Mouse (Mus musculus) lung, postnatal 0 days (tissue): ENCODE measurements around the gene Oxct2a.

Source experiments
- CTCF ChIP-seq: IDR thresholded peaks from 2 replicates; pipeline ENCODE4 v1.5.1; 2016; ENCODE audit warnings: antibody characterized with exemption, mild to moderate bottlenecking
- EP300 ChIP-seq: IDR thresholded peaks from 2 replicates; pipeline ENCODE4 v1.6.1; 2016; ENCODE audit warnings: antibody characterized with exemption, mild to moderate bottlenecking, control low read depth

GRCm38 (mm10) chr4:123306999-123307398 is 16.4 kb downstream of the Oxct2a start:
- TF ChIP-seq CTCF (no peak), EP300 (no peak)
